Mouse (Mus musculus) retina, adult 2 months (tissue): ENCODE results near the gene Mlkl.

Source experiments
- DNase-seq: peaks from one replicate; pipeline ENCODE4 v3.0.0-alpha.2; 2012; ENCODE audit warnings: low read depth, low spot score

Gene Mlkl

DNA sequence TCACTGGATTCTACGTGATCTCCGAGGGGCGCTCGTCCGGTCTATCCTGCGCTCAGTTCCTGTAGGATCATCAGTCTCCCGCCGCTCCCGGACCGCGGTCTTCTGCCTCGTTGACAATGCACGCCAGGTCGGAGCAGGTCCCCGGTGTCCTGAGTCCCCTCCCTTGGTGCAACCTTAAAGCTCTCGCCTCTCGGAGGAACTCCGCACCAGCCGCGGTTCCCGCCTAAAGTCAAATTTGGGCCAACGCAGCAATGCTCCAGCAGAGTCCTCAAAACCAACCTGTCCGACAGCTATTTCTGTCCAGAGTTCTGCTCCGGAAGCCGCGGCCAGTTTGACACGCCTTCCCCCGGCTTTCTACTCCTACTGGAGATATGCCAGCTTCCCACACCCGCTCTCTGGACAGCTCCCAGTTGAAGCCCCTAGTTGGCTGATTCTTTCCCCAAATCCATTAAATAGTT lies at the start of gene Mlkl:
Gene Mlkl, minus strand, starts transcription at position 288 of the 458 bp plus-strand sequence.
- no peak for DNase-seq

DNA sequence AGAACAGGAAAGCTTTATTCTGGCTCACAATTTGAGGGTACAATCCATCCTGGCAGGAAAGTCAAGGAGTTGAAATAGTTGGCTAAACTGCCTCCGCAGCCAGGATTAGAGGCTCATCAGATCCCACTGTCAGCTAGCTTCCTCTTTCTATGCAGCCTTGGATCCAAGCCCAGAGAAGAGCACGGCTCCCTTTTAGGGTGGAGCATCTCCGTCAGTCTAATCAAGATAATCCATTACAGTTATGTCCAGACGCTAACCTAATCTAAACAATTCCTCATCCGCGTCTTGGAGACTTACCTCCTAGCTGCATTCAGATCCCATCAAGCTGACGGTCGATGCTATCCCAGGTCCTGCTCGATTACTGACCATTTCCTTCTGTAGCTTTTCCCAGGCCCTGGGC lies 47.9 kb upstream of the Mlkl start:
- no peak for DNase-seq

DNA sequence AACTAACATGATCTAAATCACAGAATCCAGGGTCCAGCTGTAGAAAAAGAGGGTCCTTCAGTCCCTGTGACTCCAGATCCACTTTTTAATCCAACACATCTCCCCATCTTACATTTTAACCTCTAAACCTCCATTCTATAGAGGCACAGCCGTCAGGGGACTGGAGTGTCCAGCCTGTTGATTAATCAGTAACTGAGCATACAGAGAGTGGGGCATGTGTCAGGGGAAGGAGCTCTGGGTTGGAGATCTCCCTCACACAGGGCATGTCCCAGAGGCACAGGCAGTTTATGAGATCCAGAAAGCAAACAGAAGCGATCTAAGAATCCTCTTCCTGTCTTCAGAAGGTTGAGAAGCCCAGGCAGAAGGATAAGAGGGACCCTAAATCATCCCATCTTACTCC lies 46.7 kb upstream of the Mlkl start:
- no peak for DNase-seq

DNA sequence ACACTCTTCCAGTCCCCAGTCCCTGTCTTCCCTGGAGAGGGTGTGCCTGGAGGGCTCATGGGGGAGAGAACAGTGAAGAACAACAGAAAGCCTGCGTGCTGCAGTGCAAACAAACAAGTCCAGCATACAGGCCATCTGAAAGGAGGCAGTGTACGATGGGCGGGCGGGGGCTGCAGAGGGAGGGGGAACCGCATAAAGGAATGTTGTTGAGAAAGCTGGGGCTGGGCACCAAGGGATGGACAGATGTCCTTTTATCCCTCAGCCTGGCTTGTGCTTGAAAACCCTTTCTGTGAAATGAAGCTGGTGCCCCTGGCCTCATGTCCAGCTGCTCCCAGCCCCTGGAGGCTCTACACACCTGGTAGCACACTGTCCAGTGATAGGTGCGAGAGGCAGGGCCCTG lies 37.2 kb upstream of the Mlkl start:
- DNase-seq = no peak

DNA sequence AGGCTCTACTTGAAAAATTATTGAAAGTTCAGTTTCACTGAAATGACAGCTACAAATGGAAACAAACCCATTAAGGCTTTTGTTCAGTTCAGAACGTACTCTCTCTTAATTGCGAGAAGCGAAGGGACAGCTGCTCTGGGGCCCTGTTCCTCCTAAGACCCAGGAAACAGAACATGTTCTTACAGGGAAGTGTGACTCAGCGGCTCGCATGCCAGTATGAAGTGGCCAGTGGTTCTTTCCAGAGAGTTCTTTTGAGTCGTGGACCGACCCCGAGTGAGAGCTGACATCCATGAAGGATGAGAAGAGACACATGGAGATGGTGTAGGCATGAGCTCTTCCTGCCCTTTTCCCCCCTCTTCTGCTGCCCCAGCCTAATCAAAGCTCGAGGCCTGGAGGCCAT lies 31.7 kb upstream of the Mlkl start:
- no peak for DNase-seq

DNA sequence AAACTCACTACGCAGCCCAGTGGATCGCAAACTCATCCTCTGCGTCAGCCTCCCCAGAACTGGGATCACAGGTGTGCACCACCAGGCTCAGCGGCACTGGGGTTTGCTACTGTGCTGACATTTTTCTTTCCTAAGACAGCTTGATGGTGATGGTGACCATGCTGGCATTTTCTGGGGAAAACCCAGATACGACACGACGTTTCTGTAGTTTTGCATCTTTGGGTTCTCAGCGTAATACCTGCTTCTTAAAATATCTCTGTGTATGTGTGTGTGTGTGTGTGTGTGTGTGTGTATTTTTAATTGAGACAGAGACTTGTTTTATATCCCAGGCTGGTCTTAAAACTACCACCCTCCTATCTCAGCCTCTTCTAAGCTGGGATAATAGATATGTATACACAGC lies 29.4 kb upstream of the Mlkl start:
- DNase-seq = no peak

DNA sequence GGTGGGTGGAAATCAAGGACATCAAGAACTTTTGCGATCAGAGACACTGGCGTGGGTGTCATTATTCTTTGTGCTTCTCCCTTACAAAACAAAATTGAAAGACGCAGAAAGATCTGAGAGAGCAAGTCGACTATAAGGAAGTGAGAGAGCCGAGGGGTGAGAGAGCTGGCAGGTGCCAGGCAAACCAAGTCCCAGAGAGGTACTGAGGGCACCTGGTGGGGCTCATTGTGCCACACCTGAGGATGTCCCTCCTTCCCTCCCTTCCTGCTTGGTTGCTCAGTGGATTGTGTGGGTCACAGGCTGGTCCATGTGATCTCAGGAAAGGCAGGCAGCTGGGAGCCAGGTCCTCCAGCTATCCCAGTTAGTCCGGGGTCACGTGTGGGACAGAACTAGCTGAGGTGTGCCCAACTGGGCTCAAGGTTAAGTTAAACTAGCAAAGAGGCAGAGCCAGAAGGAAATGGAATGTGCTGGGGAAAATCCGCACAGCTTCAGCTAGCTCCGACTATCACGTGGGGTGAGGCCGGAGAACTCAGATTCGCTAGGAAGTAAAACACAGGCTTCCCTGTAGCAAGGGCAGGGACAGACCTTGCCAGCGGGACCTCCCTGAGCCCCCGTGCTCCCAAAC lies 28.7 kb upstream of the Mlkl start:
- DNase-seq = no peak

DNA sequence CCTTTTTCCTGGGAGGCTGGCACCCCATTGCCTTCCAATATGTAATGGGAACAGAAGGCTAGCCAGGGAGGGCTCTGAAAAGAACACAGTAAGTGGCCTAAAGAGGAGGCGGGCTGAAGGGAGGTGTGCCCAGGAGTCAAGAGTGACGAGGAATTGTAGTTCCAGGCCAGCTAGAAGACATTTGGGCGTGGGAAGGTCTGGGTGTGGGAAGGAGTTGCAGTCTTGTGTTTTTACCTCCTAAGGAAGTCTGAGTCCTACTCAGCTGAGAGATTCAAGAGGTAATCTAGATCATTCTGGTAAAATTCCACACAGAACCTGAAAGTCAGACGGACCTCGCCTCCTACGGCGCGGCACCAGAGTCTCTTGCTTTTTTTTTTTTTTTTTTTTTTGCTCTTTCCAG lies 25.5 kb upstream of the Mlkl start:
- no peak for DNase-seq

DNA sequence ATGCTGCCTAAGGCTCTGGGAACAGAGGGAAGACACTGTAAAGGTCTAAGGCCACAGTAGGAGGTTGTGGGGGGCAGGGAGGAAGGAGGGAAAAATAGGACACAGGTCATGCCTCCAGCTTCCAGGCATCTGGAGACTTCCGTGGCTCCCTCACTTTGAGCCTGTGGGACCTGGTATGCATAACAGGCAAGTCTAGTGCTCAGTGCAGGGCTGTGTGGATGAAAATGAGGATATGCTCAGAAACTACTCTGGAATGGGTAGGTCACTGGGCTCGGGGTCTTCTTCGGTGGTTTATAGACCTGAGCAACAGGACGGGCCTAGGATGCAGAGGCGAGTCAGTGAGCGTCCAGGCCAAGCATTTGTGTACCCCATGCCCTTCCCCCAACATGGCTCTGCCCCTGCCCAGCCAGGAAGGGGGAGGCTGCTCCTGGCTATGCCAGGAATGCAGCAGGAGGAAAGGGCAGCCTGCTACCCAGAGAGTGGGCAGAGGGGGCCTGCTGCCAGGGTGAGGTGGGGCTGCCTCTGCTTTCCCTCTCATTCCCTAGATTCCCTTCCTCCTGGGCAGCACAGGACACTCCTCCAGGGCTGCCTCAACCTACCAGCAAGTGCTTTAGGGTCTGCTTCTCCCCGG lies 22.7 kb upstream of the Mlkl start:
- DNase-seq = no peak

DNA sequence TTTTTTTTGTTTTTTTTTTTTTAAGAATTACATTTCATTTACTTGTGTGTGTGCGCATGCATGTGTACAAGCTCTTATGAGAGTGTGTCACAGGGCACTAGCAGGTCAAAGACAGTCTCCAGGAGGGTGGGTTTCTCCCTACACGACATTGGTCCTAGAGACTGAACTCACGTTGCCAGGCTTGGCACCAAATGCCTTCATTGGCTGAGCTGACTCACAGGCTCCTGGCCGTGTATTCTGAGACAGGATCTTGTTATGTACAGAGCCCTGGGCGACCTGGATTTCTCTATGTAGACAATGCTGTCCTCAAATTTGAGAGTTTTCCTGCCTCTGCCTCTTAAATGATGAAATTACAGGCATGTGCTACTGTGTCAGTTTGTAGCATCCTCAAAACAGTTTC lies 22.0 kb upstream of the Mlkl start:
- no peak for DNase-seq

DNA sequence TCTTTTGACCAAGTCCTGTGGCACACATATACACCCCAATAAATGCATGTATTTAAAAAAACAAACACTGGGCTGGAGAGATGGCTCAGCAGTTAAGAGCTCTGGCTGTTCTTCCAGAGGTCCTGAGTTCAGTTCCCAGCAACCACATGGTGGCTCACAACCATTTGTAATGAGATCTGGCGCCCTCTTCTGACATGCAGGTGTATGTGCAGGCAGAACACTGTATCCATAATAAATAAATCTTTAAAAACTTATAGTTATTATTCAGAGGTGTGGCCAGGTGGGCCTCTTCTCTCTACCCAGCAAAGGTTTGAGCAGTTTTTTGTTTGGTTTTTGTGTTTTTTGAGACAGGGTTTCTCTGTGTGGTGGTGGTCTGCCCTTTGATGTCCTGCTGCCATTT lies 20.9 kb upstream of the Mlkl start:
- DNase-seq = no peak

DNA sequence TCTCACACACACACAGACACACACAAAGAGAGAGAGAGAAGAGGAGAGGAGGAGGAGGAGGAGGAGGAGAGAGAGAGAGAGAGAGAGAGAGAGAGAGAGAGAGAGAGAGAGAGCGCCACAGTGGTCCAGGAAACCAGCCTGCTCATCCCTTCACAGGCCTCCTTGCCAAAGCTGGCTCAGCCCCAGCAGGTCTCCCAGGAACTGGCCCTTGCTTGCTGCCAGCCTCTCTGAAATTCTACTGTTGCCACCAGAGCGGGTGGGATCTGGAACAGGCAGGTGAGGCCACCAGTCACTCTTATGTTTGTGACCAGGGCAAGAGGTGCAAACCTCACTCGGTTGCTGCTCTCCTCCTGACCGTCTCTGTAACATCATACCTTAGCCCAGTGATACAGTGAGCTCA lies 19.5 kb upstream of the Mlkl start:
- DNase-seq = no peak

DNA sequence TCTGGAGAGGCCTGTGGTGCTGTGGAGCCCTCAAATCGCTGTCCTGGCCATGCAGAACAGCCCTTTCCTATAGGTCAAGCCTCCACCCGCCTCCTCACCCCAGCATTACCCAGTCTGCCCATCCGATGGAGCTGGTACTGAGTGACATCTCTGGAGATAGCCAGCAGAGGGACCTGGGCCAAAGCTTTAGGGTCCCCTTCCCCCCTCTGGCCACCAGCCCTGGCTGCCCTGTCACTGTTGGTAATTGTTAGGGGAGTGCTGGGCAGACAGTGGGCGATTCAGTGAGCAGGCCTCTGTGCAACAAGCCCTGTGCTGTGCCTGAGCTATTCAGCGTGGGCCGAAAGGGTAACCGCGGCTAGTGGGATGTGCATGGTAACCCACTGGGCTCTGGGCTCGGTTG lies 15.5 kb upstream of the Mlkl start:
- no peak for DNase-seq

DNA sequence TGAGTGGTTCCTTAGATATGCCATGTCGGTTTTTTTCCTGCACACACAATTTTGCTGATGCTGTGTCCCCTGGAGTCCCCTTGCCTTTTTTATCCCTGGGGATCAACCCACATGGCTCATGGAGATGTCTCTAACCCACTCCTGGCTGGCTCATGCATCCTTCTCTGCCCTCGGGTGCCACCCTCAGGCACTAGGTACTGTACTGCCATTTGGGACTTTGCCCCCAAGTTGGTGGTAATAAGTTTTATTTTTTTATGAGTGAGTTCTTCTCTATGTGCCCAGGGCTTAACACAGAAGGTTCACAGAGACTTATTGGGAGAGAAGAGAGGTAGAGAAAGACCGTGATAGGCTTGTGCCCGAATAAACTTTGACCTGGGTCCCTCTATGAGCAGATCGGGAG lies 14.3 kb upstream of the Mlkl start:
- DNase-seq = no peak

DNA sequence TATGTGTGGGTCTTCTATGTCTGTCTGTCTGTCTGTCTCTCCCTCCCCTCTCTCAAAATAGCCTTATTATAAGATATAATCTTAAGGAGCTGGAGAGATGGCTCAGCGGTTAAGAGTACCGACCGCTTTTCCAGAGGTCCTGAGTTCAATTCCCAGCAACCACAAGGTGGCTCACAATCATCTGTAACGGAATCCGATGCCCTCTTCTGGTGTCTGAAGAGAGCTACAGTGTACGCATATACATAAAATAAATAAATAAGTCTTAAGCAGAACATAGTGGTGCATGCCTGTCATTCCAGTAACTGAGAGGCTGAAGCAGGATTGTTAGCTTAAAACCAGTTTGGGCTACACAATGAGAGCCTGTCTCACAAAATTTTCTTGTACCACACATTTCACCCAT lies 12.6 kb upstream of the Mlkl start:
- no peak for DNase-seq

DNA sequence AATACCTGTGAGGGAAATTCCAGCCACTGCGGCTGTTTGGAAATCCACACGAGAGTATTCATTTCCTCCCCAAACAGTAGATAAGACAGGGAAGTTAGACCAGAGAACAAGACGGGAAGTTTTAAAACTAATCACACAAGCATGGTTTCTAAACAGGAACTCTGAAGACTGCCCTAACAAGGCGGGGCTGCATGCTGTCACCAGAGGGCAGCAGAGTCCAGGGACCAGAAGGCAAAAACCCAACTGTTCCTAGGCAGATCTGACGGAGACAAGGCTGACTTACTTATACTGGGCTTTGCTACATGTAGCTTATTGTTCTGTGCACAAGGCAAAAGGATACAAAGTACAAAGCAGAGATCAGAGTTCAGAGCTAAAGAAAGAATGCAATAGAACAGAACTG lies 5.2 kb upstream of the Mlkl start:
- DNase-seq = peak; percentile 41

DNA sequence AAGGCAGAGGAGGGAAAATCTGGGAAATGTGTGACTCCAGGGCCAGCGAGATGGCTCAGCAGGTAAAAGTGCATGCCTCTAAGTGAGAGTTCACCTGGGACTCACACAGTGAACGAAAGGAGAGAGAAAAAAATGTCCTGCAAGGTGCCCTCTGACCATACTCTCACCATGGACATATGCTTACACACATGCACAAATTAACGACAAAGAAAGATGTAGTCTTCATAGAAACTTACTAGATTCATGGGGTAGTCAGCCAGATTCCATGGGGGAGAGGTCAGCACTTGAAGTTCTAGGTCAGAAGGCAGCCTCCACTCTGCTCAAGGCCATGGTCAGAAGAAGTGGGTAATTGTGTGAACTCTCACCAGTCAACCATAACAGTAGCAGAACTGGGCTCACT lies 2.2 kb upstream of the Mlkl start:
- DNase-seq = no peak

DNA sequence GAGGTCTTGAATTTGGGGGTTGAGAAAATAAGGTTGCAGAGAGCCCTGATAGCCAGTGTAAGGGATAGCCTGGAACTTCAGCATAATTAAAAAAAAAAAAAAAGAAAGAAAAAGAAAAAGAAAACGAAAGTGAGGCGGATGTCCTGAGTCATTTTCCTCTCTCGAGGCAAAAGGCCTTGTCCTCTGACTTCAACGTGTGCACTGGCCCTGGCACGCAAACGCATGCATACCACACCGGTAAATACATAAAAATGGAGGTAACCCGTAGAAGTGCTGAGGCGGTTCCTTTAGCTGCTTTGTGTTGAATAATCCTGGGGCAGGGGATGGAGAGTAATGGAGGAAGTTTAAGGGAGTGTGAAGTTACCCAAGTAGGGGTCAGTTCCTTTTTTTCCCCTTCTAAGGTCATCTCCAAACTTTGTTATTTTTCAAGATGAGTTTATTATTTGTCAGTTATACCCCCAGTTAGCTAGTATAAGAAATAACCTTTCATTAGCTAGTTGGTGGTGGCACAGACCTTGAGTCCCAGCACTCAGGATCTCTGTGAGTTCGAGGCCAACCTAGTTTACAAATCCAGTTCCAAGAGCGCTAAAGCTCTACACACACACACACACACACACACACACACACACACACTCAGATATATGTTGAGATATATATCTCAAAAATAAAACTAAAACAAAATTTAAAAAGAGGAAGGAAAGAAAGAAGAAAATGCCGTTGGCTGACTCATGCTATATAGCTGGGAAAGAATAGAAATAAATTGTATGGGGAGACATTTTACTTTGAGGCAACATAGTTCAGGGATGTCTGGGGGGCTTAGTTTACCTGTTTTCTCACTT lies 612 bp upstream of the Mlkl start:
- no peak for DNase-seq

DNA sequence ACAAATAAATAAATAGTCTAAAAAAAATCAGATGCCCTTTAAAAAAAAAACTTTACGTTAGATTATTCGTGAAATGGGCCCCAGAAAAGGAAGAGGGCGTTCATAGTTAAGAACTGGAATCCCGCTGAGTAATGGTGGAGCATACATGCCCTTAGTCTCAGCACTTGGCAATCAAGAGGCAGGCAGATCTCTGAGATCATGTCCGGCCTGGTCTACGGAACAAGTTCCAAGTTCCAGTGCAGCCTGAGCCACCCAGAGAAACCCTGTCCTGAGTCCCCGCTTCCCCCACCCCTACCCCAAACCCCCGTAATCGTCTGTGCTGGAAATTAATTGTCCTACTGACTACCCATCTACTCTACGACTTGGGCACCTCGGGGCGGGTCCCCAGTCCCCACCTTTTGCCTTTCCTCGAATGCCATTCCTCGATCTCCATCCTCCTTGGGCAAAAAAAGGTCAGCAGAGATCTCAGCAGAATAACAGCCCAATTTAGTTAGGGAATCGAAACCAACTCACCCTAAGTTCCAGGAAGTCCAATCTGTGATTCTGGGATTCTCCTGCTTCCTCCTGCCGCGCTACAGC lies 577 bp downstream of the Mlkl start:
- DNase-seq = no peak

DNA sequence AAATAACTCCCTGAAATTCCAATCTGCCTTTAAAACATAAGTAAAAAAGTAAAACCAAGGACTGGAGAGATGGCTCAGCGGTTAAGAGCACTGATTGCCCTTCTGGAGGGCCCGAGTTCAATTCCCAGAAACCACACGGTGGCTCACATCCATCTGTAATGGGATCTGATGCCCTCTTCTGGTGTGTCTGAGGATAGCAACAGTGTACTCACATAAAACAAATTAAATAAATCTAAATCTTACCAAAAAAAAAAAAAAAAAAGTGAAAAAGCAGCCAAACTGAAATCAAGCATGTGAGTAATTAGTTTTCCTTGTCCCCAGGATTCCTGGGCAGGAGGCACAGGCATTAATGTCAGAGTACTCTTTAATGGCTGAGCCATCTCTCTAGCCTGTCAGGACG lies 1.3 kb downstream of the Mlkl start:
- no peak for DNase-seq

DNA sequence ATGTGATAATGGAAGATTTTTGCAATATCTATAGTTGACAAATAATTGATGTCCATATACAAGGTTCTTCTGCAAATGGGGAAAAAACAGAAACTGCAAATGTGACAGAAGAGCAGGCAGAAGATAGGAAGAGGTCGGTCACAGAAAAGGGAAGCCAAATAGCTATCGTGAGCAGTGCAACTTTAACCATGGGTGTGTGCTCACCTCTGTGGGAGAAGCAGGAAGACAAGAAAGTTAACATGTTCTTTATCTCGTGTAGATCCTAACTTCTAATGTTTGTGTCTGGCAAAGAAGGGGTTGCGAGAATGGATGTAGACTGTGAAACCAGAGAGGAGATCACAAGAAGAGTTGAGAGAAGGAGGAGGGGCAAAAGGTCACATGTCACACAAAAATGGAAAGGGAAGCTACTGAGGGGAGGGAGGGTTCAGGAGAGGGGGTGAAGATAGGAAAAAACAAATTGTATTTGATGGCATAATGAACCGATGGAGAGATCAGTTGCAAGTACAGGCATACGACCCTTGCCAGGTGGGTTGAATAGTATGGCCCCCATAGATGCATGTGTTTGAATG lies 12.7 kb downstream of the Mlkl start:
- no peak for DNase-seq

DNA sequence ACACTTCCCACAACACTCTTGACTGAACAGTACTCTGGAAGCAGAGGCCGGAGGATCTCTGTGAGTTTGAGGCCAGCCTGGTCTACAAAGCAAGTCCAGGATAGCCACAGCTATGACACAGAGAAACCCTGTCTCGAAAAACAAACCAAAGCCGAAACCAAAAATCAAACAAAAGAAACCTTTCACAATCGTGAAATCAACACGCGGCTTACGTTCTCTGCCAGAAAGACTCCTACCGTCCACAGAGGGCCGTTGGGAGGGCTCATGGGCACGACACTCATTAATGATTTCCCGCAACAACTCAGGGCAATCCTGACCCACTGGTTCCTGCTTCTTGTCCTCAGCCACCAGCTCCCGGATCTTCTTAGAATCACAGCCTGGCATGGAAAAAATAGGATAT lies 23.2 kb downstream of the Mlkl start:
- DNase-seq = no peak
